Mouse (Mus musculus): Measurements from ENCODE around the gene Rubcn. TPM values are rescaled to one million over a fixed set of nuclear protein-coding genes. Genes with fewer than 3 reads are reported as not detected.
A peak's percentile ranks its signal among the peaks of the same experiment; 100 is the strongest.

The Rubcn gene
- polyA plus RNA-seq, 1 experiment from 2014 or later: 30.4 TPM

DNA sequence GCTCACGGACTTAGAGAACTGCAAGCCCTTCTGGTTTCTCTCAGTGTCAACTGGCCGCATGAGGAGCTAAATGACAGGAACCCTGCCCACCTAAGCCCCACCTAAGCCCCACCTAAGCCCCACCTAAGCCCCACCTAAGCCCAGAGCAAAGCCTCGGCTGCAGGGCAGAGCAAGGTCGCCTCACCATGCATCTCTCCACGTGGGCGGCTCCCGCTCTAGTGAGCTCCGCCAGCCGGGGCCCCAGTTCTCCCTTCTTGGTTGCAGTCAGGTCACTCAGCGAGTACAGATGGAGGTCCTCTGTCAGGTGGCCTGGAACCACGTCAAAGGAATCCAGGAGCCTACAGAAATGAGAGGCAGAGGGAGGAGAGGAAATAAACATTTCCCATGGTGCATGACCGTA, 52.2 kb downstream of the Rubcn start:
- peaks cover 77% of the 10 kb centered on the region for H3K36me3 ChIP-seq (ENCODE audit: control insufficient read depth, insufficient read depth, low read length)
- H3K4me2 ChIP-seq (ENCODE audit: low read length): no peak overlapping the region
- no peak overlapping the region for H3K4me3 ChIP-seq (ENCODE audit: control insufficient read depth in 1 of 2, insufficient read depth in 1 of 2, low read depth in 1 of 2, low read length in 2 of 2)
- ATAC-seq (ENCODE audit: insufficient number of reproducible peaks, insufficient read depth, low FRiP score, low read depth): no peak
- no peak overlapping the region for H3K9ac ChIP-seq (ENCODE audit: low read length)
- H3K4me1 ChIP-seq (ENCODE audit: control insufficient read depth in 2 of 2, insufficient read depth in 2 of 2, low read length in 2 of 2): peaks cover 19 to 22% of the 10 kb centered on the region in 2 experiments
- WGBS: 42% methylated on average over 12 of the region's 12 CpGs
- no peaks in the 10 kb centered on the region for H3K27me3 ChIP-seq (ENCODE audit: control insufficient read depth, insufficient read depth, low read length)
- H3K9me3 ChIP-seq (ENCODE audit: control insufficient read depth, low read length): no peaks in the 10 kb centered on the region
- H3K27ac ChIP-seq (replicated peaks in 1 of 2; ENCODE audit: control insufficient read depth in 1 of 2, insufficient read depth in 1 of 2, low read depth in 2 of 2, low read length in 2 of 2): no peak overlapping the region

DNA sequence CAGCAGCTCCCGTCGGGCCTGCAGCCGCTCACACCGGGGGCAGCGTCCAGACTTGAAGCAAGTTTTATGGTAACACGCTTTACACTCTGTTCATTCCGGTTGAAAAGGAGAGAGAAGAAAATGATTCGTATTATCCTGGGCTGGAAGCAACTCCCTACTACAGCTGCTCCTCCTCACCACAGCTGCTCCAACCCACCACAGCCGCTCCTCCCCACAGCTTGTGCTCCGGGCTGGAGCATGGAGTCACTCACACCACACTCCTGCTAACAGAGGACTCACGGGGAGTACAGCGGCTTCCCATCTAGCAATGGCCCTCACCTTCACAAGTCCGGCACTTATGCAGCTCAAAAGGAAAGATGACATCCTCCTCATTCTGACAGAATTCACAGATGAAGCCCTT, 53.5 kb downstream of the Rubcn start:
- H3K4me3 ChIP-seq (ENCODE audit: control insufficient read depth in 1 of 2, insufficient read depth in 1 of 2, low read depth in 1 of 2, low read length in 2 of 2): no peak overlapping the region
- no peak overlapping the region for H3K27ac ChIP-seq (replicated peaks in 1 of 2; ENCODE audit: control insufficient read depth in 1 of 2, insufficient read depth in 1 of 2, low read depth in 2 of 2, low read length in 2 of 2)
- 86% methylated on average over 13 of the region's 13 CpGs for WGBS
- no peaks in the 10 kb centered on the region for H3K9me3 ChIP-seq (ENCODE audit: control insufficient read depth, low read length)
- H3K4me2 ChIP-seq (ENCODE audit: low read length): no peak overlapping the region
- no peaks in the 10 kb centered on the region for H3K27me3 ChIP-seq (ENCODE audit: control insufficient read depth, insufficient read depth, low read length)
- no peak for ATAC-seq (ENCODE audit: insufficient number of reproducible peaks, insufficient read depth, low FRiP score, low read depth)
- H3K36me3 ChIP-seq (ENCODE audit: control insufficient read depth, insufficient read depth, low read length): peaks cover 64% of the 10 kb centered on the region
- no peak overlapping the region for H3K9ac ChIP-seq (ENCODE audit: low read length)
- peaks cover 19 to 22% of the 10 kb centered on the region in 2 experiments for H3K4me1 ChIP-seq (ENCODE audit: control insufficient read depth in 2 of 2, insufficient read depth in 2 of 2, low read length in 2 of 2)

- Histone ChIP-seq H3K4me1 (ENCODE audit: control insufficient read depth in 2 of 2, insufficient read depth in 2 of 2, low read length in 2 of 2) (peaks cover 19 to 24% of the 10 kb centered on the region in 2 experiments), H3K27me3 (ENCODE audit: control insufficient read depth, insufficient read depth, low read length) (no peaks in the 10 kb centered on the region), H3K9ac (ENCODE audit: low read length) (no peak overlapping the region), H3K27ac (replicated peaks in 1 of 2; ENCODE audit: control insufficient read depth in 1 of 2, insufficient read depth in 1 of 2, low read depth in 2 of 2, low read length in 2 of 2) (no peak overlapping the region), H3K36me3 (ENCODE audit: control insufficient read depth, insufficient read depth, low read length) (peaks cover 58% of the 10 kb centered on the region), H3K4me3 (ENCODE audit: control insufficient read depth in 1 of 2, insufficient read depth in 1 of 2, low read depth in 1 of 2, low read length in 2 of 2) (no peak overlapping the region), H3K4me2 (ENCODE audit: low read length) (no peak overlapping the region), H3K9me3 (ENCODE audit: control insufficient read depth, low read length) (no peaks in the 10 kb centered on the region)
- ATAC-seq (ENCODE audit: insufficient number of reproducible peaks, insufficient read depth, low FRiP score, low read depth): no peak
- WGBS: 87% methylated on average over 8 of the region's 8 CpGs
Measured at GRCm38 (mm10) chr16:32823487-32823886, 54.1 kb downstream of the Rubcn start.

GRCm38 (mm10) chr16:32822881-32823280, 54.7 kb downstream of the Rubcn start:
- Histone ChIP-seq H3K9ac (ENCODE audit: low read length) (no peak overlapping the region), H3K4me3 (ENCODE audit: control insufficient read depth in 1 of 2, insufficient read depth in 1 of 2, low read depth in 1 of 2, low read length in 2 of 2) (no peak overlapping the region), H3K4me2 (ENCODE audit: low read length) (no peak overlapping the region)

DNA sequence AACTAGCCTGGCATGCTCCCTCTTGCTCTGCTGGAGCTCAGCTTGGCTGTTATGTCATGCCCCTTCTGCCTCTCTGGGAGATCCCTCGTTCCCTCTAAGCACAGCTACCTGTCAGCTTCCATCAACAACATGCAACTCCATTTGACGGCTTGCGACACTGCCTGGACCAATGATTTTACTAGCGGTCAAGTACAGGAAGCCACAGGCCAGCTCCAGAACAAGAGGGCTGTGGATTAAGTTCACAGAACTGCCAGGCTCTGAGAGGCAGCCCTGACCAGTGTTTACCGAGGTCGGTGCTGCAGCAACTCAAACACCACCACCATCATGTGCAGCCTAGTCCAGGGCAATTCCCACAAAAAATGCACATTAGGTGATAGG, 55.1 kb downstream of the Rubcn start:
- Histone ChIP-seq H3K27me3 (ENCODE audit: control insufficient read depth, insufficient read depth, low read length) (no peaks in the 10 kb centered on the region), H3K4me2 (ENCODE audit: low read length) (peak overlapping the region; percentile 30), H3K36me3 (ENCODE audit: control insufficient read depth, insufficient read depth, low read length) (peaks cover 48% of the 10 kb centered on the region), H3K27ac (replicated peaks in 1 of 2; ENCODE audit: control insufficient read depth in 1 of 2, insufficient read depth in 1 of 2, low read depth in 2 of 2, low read length in 2 of 2) (peak overlapping the region; percentile 83 to 84), H3K9me3 (ENCODE audit: control insufficient read depth, low read length) (no peaks in the 10 kb centered on the region), H3K4me1 (ENCODE audit: control insufficient read depth in 2 of 2, insufficient read depth in 2 of 2, low read length in 2 of 2) (peaks cover 19 to 24% of the 10 kb centered on the region in 2 experiments), H3K4me3 (ENCODE audit: control insufficient read depth in 1 of 2, insufficient read depth in 1 of 2, low read depth in 1 of 2, low read length in 2 of 2) (no peak overlapping the region), H3K9ac (ENCODE audit: low read length) (peak overlapping the region; percentile 39; the same call in 1 of the 2 replicates)
- whole genome bisulfite sequencing: 24% methylated on average over 6 of the region's 6 CpGs
- ATAC-seq (ENCODE audit: insufficient number of reproducible peaks, insufficient read depth, low FRiP score, low read depth): no peak

More at GRCm38 (mm10) chr16:32822881-32823280, 54.7 kb downstream of the Rubcn start:
- H3K4me1 ChIP-seq (ENCODE audit: control insufficient read depth in 2 of 2, insufficient read depth in 2 of 2, low read length in 2 of 2): peaks cover 19 to 24% of the 10 kb centered on the region in 2 experiments
- ATAC-seq (ENCODE audit: insufficient number of reproducible peaks, insufficient read depth, low FRiP score, low read depth): no peak
- WGBS: 72% methylated on average over 5 of the region's 5 CpGs
- peaks cover 52% of the 10 kb centered on the region for H3K36me3 ChIP-seq (ENCODE audit: control insufficient read depth, insufficient read depth, low read length)
- peak overlapping the region; percentile 83 to 84 for H3K27ac ChIP-seq (replicated peaks in 1 of 2; ENCODE audit: control insufficient read depth in 1 of 2, insufficient read depth in 1 of 2, low read depth in 2 of 2, low read length in 2 of 2)
- H3K27me3 ChIP-seq (ENCODE audit: control insufficient read depth, insufficient read depth, low read length): no peaks in the 10 kb centered on the region
- no peaks in the 10 kb centered on the region for H3K9me3 ChIP-seq (ENCODE audit: control insufficient read depth, low read length)

- WGBS: 15% methylated on average over 10 of the region's 10 CpGs
- ATAC-seq (ENCODE audit: insufficient number of reproducible peaks, insufficient read depth, low FRiP score, low read depth): peak; percentile 70
- Histone ChIP-seq H3K4me2 (ENCODE audit: low read length) (peak overlapping the region; percentile 30), H3K36me3 (ENCODE audit: control insufficient read depth, insufficient read depth, low read length) (peaks cover 43% of the 10 kb centered on the region), H3K4me3 (ENCODE audit: control insufficient read depth in 1 of 2, insufficient read depth in 1 of 2, low read depth in 1 of 2, low read length in 2 of 2) (no peak overlapping the region), H3K27ac (replicated peaks in 1 of 2; ENCODE audit: control insufficient read depth in 1 of 2, insufficient read depth in 1 of 2, low read depth in 2 of 2, low read length in 2 of 2) (peak overlapping the region; percentile 83 to 84), H3K4me1 (ENCODE audit: control insufficient read depth in 2 of 2, insufficient read depth in 2 of 2, low read length in 2 of 2) (peaks cover 19 to 24% of the 10 kb centered on the region in 2 experiments), H3K9ac (ENCODE audit: low read length) (0 out of 2 replicates have a peak overlapping the region, but pooled peaks have one; percentile 7), H3K9me3 (ENCODE audit: control insufficient read depth, low read length) (no peaks in the 10 kb centered on the region), H3K27me3 (ENCODE audit: control insufficient read depth, insufficient read depth, low read length) (no peaks in the 10 kb centered on the region)
Measured at GRCm38 (mm10) chr16:32821772-32822449, 55.7 kb downstream of the Rubcn start.

DNA sequence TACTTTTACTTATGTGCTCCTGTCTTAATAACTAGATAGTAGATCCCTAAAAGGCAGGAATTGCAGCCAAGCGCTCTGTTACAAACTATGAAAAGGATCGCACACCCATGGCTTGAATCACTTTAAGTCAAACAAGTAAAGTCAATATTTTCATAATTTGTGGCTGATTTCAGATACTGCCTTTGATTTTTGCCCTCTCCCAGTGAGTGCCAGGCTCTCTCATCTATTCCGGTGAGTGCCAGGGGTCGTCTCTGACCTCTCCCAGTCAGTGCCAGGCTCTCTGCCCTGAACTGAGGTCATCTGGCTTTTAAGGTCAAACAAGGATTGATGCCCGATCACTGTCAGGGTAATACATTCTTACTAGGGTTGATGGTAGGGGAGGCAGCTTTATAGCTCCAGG, 59.1 kb downstream of the Rubcn start:
- peaks cover 8% of the 10 kb centered on the region for H3K36me3 ChIP-seq (ENCODE audit: control insufficient read depth, insufficient read depth, low read length)
- WGBS: 85% methylated on average over 5 of the region's 5 CpGs
- H3K4me3 ChIP-seq (ENCODE audit: control insufficient read depth in 1 of 2, insufficient read depth in 1 of 2, low read depth in 1 of 2, low read length in 2 of 2): no peak overlapping the region
- H3K4me1 ChIP-seq (ENCODE audit: control insufficient read depth in 2 of 2, insufficient read depth in 2 of 2, low read length in 2 of 2): peaks cover 35% of the 10 kb centered on the region in 2 experiments
- H3K4me2 ChIP-seq (ENCODE audit: low read length): no peak overlapping the region
- H3K27me3 ChIP-seq (ENCODE audit: control insufficient read depth, insufficient read depth, low read length): no peaks in the 10 kb centered on the region
- ATAC-seq (ENCODE audit: insufficient number of reproducible peaks, insufficient read depth, low FRiP score, low read depth): no peak
- no peak overlapping the region for H3K27ac ChIP-seq (replicated peaks in 1 of 2; ENCODE audit: control insufficient read depth in 1 of 2, insufficient read depth in 1 of 2, low read depth in 2 of 2, low read length in 2 of 2)
- H3K9me3 ChIP-seq (ENCODE audit: control insufficient read depth, low read length): no peaks in the 10 kb centered on the region
- H3K9ac ChIP-seq (ENCODE audit: low read length): no peak overlapping the region

DNA sequence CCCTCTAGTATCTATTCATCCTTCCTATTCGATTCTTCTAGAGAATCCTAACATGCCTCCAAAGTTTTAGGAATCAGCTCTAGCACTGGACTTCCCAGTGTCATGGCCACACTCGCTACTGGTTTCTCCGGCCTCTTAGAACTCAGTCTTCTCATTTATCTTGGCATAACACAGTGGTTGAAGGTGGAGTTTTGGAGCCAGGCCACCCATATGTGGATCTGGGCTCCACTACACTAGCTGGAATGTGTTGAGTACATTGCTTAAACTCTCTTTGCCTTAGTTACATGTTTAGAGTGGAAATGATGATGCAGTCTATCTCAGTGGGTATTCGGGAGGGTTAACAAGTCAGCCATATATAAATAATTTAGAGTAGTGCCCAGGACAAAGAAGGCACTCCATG, 59.5 kb downstream of the Rubcn start:
- Histone ChIP-seq H3K27me3 (ENCODE audit: control insufficient read depth, insufficient read depth, low read length) (no peaks in the 10 kb centered on the region), H3K9me3 (ENCODE audit: control insufficient read depth, low read length) (no peaks in the 10 kb centered on the region), H3K4me2 (ENCODE audit: low read length) (no peak overlapping the region), H3K36me3 (ENCODE audit: control insufficient read depth, insufficient read depth, low read length) (peaks cover 5% of the 10 kb centered on the region; the same call in 1 of the 2 replicates), H3K27ac (replicated peaks in 1 of 2; ENCODE audit: control insufficient read depth in 1 of 2, insufficient read depth in 1 of 2, low read depth in 2 of 2, low read length in 2 of 2) (no peak overlapping the region), H3K4me3 (ENCODE audit: control insufficient read depth in 1 of 2, insufficient read depth in 1 of 2, low read depth in 1 of 2, low read length in 2 of 2) (no peak overlapping the region), H3K4me1 (ENCODE audit: control insufficient read depth in 2 of 2, insufficient read depth in 2 of 2, low read length in 2 of 2) (peaks cover 34 to 36% of the 10 kb centered on the region in 2 experiments), H3K9ac (ENCODE audit: low read length) (no peak overlapping the region)
- 81% methylated on average over 4 of the region's 4 CpGs for WGBS
- ATAC-seq (ENCODE audit: insufficient number of reproducible peaks, insufficient read depth, low FRiP score, low read depth): no peak
